Mouse (Mus musculus) erythroid progenitor cell, adult 5-6 weeks (primary cell): ENCODE measurements around the gene Ppp1r9b. TPM values are rescaled to one million over a fixed set of nuclear protein-coding genes. Genes with fewer than 3 reads are reported as not detected.

ENCODE experiments used
- ATAC-seq: replicated peaks from 2 replicates; pipeline ENCODE4 v1.8.0; 2016; ENCODE audit warnings: moderate number of reproducible peaks, mild to moderate bottlenecking, moderate TSS enrichment, inconsistent platforms; ENCODE audit not compliant: poor library complexity, low FRiP score, severe bottlenecking
- total RNA-seq, 2 experiments: library from RNA; stranded (forward) in 1 of 2; stranded (reverse) in 1 of 2; fragments of 150-400 nt in 1 of 2; fragments of 186-747, 209-891 nt in 1 of 2; gene quantifications; 2 replicates each; pipeline versions ENCODE4 v1.2.3 to v1.2.4; 2015 to 2017; ENCODE audit warnings: low replicate concordance in 2 of 2

The Ppp1r9b gene
- total RNA-seq, 2 experiments from 2014 or later: 59.5 to 125 TPM

GRCm38 (mm10) chr11:94994947-94995772 lies 4.3 kb downstream of the Ppp1r9b start:
- no peak for ATAC-seq

GRCm38 (mm10) chr11:94996101-94996500 lies 5.3 kb downstream of the Ppp1r9b start:
- ATAC-seq: no peak

GRCm38 (mm10) chr11:94996984-94997383 lies 6.1 kb downstream of the Ppp1r9b start:
- ATAC-seq: no peak

- ATAC-seq: peak; percentile 70
These were observed 6.8 kb downstream of the Ppp1r9b start for GRCm38 (mm10) chr11:94997596-94997995.

- ATAC-seq: 0 out of 2 replicates have a peak, but pooled peaks have one; percentile 9
These were observed 7.3 kb downstream of the Ppp1r9b start for GRCm38 (mm10) chr11:94998041-94998531.

- ATAC-seq: no peak
These were observed 9.3 kb downstream of the Ppp1r9b start for GRCm38 (mm10) chr11:95000128-95000527.

- peak; percentile 21; the same call in 1 of the 2 replicates for ATAC-seq
These were observed 9.7 kb downstream of the Ppp1r9b start for GRCm38 (mm10) chr11:95000548-95000947.

GRCm38 (mm10) chr11:95001058-95001457 lies 10.2 kb downstream of the Ppp1r9b start:
- peak; percentile 59 for ATAC-seq

- no peak for ATAC-seq
These were observed 10.9 kb downstream of the Ppp1r9b start for GRCm38 (mm10) chr11:95001584-95002347.

- no peak for ATAC-seq
These were observed 11.9 kb downstream of the Ppp1r9b start for GRCm38 (mm10) chr11:95002705-95003104.

GRCm38 (mm10) chr11:95004136-95004936 lies 13.5 kb downstream of the Ppp1r9b start:
- ATAC-seq: no peak

GRCm38 (mm10) chr11:95004937-95005198 lies 14.0 kb downstream of the Ppp1r9b start:
- no peak for ATAC-seq

- no peak for ATAC-seq
These were observed 15.2 kb downstream of the Ppp1r9b start for GRCm38 (mm10) chr11:95006038-95006437.

GRCm38 (mm10) chr11:95006525-95007219 lies 15.8 kb downstream of the Ppp1r9b start:
- peak; percentile 62 for ATAC-seq

- no peak for ATAC-seq
These were observed 16.6 kb downstream of the Ppp1r9b start for GRCm38 (mm10) chr11:95007418-95007817.

- ATAC-seq: peak; percentile 1; the same call in 1 of the 2 replicates
These were observed 18.1 kb downstream of the Ppp1r9b start for GRCm38 (mm10) chr11:95008661-95009628.

GRCm38 (mm10) chr11:95009629-95010014 lies 18.8 kb downstream of the Ppp1r9b start, which contains the start of gene Samd14:
Gene Samd14 (plus strand): TSS chr11:95009879.
- peak; percentile 45 for ATAC-seq

GRCm38 (mm10) chr11:95010141-95010739 lies 19.4 kb downstream of the Ppp1r9b start:
- ATAC-seq: no peak
